Mouse (Mus musculus) liver, adult (tissue): Measurements from ENCODE around the gene Gtpbp2.

Experiments used
- GATA4 ChIP-seq: IDR thresholded peaks from 2 replicates; pipeline ENCODE4 v1.6.1; 2014; ENCODE audit warnings: mild to moderate bottlenecking, low read length; ENCODE audit not compliant: insufficient replicate concordance

The Gtpbp2 gene

GRCm38 (mm10) chr17:46165460-46165859, 4.6 kb downstream of the Gtpbp2 start:
- no peak for TF ChIP-seq GATA4

- no peak for TF ChIP-seq GATA4
These were observed 5.4 kb downstream of the Gtpbp2 start for GRCm38 (mm10) chr17:46166270-46166669.

GRCm38 (mm10) chr17:46167014-46167413, 6.2 kb downstream of the Gtpbp2 start:
- TF ChIP-seq GATA4: no peak

- TF ChIP-seq GATA4: no peak
These were observed 7.5 kb downstream of the Gtpbp2 start for GRCm38 (mm10) chr17:46168318-46168717.

GRCm38 (mm10) chr17:46168768-46169167, 7.9 kb downstream of the Gtpbp2 start:
- no peak for TF ChIP-seq GATA4

- no peak for TF ChIP-seq GATA4
These were observed 9.7 kb downstream of the Gtpbp2 start for GRCm38 (mm10) chr17:46170538-46170937.

- no peak for TF ChIP-seq GATA4
These were observed 21.4 kb downstream of the Gtpbp2 start for GRCm38 (mm10) chr17:46182273-46182672.

- no peak for TF ChIP-seq GATA4
These were observed 28.0 kb downstream of the Gtpbp2 start for GRCm38 (mm10) chr17:46188829-46189228.

GRCm38 (mm10) chr17:46201151-46201550, 40.3 kb downstream of the Gtpbp2 start:
- no peak for TF ChIP-seq GATA4

GRCm38 (mm10) chr17:46202421-46203071, 41.7 kb downstream of the Gtpbp2 start, which contains the start of the genes Polh and Xpo5:
TSS of gene Polh (minus strand) at chr17:46202645.
TSS of gene Xpo5 (plus strand) at chr17:46202782.
- TF ChIP-seq GATA4: peak; percentile 18; the same call in 1 of the 2 replicates

GRCm38 (mm10) chr17:46203078-46203477, 42.2 kb downstream of the Gtpbp2 start:
- TF ChIP-seq GATA4: no peak

- no peak for TF ChIP-seq GATA4
These were observed 45.8 kb downstream of the Gtpbp2 start for GRCm38 (mm10) chr17:46206676-46207075.

GRCm38 (mm10) chr17:46210550-46210949, 49.7 kb downstream of the Gtpbp2 start:
- TF ChIP-seq GATA4: no peak
